Mouse (Mus musculus) heart, adult 8-10 months (tissue): ENCODE measurements around the gene Pitpnm1. TPM values are rescaled to one million over a fixed set of nuclear protein-coding genes. Genes with fewer than 3 reads are reported as not detected.

Experiments used
- DNase-seq: peaks from one replicate; pipeline ENCODE4 v3.0.0; 2022; ENCODE audit warnings: low spot score
- total RNA-seq, 4 experiments: library from RNA; stranded (reverse); gene quantifications; 2 replicates each; pipeline ENCODE4 v1.2.4; 2022

Pitpnm1 gene
- total RNA-seq, 4 experiments from 2014 or later: 17.0 to 22.1 (median 18.3) TPM

DNA sequence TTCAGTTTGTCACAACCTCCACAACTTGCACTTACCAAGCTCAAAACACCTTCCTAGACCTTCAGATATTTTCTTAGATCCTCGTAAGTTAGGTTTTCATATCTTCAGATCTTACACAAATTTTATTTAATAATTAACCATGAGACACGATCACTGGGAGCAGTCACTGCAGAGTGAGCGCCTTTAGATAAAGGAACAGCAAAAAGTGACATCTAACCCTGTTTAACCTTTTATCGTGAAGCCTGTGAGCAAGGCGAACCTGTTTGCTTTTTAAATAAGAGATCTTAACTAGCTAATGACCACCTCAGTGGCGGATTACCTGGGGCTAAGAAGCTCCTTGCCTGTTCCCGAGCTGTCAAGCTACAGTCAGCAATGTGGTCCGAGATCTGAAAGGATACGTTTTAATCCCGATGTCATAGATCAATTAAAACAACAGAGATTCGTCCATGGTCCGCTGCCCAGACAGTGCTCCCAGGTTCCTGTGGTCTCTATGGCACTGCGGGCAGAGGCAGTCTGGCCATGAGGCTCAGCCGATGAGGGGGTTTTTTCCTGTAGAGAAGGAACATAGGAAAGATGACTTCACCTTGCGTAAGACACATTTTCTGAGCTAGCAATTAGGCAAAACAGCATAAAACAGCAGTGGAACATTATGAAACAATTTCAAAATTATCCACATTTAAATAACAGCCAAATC, 30.9 kb upstream of the Pitpnm1 start:
- DNase-seq: no peak

DNA sequence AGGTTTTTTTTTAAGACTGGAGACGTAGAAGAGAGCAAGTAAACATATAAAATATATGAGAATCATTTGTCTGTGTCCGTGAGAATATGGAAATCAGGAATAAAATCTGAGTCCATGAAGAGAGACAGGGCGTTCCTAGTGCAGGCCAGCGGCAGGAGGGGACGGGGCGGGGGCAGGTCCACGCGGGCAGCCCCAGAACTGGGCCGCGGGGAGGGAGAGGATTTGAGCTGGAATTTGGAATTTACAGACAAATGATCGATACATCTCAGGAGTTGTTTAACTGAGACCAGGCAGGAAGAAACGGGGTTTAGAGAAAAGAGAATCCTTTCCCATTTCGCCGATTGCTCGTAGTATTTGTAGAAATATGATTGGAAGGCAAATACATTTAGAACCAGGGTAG, 29.5 kb upstream of the Pitpnm1 start:
- no peak for DNase-seq

DNA sequence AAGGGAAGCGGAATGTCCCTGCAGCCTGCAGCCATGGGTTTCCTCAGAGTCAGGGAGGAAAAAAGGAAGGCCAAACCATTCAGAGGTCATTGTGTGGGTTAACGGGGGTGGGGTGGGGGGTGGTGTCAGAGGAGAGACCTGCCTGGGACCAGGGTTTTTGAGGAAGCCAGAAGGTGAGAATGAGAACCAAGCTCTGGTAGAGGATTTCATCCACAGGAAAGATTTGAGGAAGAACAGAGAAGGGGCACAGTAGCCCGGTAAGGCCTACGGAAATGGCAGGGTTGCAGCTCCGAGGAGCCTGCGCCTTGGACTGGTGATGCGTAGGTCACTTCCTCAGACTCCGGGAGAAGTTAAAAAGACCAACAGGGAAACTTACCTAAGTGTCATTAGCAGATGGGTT, 29.0 kb upstream of the Pitpnm1 start:
- no peak for DNase-seq

DNA sequence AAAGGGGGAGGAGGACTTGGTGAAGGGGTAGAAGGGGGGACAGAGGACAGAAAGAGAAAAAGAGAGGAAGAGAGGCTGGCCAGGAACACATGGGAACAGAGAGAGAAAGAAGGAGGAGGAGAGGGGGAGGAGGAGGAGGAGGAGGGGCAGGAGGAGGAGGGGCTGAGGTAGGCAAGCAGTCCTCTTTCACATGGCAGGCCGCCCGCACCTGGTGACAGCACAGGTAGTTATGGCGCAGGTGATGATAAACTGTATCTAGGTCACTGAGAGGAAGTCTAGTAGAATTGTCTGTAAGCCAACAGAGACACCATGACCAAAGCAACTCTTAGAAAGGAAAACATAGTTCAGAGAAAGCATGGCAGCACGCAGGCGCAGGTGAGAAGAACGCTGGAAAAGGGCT, 28.4 kb upstream of the Pitpnm1 start:
- DNase-seq: no peak

DNA sequence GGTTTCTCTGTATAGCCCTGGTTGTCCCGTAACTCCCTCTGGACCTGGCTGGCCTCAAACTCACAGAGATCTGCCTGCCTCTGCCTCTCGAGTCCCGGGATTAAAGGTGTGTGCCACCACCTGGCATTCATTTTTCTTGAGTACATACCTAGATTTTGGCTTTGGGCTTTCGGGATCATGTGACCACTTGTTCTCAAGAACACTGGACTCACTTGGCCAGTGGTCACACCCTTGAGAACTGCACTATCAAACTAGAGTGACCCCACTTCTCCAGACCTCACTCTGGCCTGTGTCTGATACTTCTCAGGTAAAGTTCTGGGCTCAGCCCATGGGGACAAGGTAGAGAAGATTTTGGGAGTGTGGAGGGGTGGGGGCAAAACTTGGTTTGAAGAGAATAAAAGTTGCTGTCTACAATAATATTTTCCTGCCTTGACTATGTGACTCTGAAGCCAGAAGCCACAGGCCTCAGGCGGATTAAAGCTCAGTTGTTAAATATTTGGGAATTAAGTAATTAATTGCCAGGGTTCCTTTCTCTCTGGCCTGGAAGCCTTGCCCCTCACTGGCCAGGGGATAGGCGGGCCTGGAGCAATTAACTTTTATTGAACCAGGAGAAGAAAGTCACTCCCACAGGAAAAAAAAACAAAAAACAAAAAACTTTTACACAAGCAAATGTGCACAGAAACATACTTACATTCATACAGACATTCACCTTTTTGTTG, 26.9 kb upstream of the Pitpnm1 start:
- DNase-seq: no peak

DNA sequence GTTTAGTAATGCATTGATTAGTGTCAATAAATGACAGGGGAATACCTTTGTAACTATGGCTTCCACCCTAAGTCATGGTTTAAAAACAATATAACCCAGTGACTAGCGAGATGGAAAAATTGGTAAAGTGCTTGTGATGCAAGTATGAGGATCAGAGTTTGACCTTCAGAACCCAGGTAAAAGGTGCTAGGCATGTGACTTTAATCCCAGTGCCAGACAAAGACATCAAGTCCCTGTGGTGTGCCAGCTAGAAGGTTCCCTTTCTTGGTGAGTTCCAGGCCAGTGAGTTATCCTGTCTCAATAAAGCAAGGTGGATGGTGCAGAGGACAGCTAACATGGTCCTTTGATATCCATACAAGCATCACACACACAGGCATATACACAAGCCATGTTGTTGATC, 24.3 kb upstream of the Pitpnm1 start:
- DNase-seq: no peak

DNA sequence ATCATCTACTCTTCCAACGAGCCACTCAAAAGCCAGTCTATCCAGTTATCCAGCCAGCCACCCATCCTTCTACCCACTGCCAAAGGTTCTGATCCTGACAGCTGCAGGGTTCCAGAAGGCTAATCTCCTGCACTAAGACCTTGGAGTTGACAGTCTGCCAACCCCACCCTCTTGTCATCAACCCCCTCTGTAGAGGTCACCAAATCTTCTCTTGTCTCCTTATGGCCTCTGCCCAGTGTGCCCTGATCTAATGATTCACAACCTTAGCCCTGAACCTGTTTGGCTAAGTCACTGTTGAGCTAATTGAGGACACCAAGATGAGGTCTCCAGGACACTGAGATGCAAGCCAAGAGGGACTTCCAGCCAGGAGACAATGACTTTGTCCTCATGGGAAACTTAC, 20.2 kb upstream of the Pitpnm1 start:
- DNase-seq: no peak

DNA sequence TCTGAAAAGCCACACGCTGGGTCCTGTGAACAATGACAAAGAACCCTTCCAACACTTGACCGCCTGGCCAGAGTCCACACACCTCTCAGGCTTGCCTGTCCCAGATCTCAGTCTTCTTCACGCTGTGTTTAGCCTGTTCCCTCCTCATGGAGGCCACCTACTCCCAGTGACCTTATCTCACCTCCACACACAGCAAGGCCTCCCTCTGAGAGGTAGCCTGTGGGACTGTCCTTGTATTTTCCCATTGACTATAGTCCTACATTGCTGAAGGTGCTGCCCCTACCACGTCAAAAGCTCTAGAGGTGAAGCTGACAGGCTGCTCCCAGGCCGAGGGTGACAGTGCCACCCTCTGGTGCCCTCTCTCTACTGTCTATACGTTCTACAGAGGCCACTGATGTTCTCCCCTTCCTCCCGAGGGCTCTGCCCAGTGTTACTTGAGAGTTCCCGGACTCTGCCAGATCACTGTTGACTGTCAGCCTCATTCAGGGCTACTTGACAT, 19.2 kb upstream of the Pitpnm1 start:
- DNase-seq: no peak

DNA sequence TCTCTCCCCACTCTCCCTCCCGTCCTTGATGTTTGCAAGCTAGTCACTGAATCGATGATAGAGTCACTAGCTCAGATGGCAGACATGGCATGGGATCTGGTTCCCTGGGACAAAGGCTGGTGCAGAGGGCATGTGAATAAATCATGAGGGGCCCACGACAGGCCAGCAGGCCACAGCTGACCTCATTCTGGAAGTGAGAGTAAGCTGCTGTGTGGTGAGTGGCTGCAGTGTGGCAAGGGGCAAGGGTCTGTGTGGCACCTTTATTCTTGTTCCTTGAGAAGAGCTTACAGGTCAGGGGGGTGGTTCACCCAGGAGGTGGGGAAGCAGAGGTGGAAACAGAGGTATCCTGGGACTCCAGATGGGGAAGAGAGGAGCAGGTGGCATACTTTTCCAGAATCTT, 18.4 kb upstream of the Pitpnm1 start, which contains the start of gene Cabp2:
Cabp2 (plus strand) TSS at position 185 of the 400 bp plus-strand sequence.
- DNase-seq: no peak

DNA sequence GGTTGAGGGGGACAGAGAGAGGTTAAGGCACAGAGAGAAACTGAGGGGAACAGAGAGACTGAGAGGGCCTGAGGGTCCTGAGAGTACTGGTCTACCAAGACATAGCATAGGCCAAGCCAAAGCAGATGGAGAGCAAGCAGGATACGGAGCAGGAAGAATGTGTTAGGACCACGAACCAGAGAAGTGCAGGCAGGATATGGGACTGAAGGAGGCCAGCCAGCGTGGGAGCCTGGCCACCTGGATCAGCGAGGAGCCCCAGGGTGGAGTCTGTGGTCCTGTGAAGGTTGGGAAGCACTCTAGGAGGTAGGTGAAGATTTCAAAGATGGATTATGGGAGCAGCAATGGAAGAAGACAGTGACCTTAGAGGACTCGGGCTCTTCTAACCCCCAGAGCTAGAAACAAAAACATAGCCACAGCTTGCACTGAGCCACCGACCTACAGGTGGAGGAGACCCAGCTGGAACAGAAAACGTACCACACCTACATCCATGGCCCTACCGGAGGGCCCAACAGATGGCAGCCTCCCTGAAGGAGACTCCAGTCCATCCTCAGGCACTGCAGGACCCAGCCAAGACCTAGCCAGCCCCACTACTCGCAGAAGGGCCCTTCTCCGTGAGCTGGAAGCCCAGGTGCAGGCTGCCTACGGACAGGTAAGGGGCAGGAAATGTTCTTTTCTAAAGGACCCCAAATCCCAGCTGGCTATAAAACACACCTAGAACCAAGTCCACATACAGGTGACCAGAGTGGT, 17.4 kb upstream of the Pitpnm1 start:
- no peak for DNase-seq

DNA sequence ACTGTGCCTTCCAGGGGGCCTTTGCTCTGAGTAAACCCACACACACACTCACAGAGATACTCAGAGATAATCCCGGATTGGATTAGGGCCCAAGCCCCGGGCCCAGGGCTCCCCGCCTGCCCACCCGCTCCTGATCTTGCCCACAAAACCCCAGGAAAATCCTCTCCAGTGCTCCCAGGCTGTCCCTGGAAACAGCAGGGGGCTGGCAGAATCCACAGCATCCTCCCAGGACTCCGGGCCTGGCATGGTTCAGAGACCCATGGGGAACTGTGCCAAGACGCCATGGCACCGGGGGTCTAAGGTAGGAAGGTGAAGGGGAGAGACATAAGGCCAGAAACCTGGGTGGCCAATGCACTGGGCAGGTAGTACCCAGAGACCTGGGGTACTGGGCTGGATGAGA, 16.5 kb upstream of the Pitpnm1 start:
- no peak for DNase-seq

DNA sequence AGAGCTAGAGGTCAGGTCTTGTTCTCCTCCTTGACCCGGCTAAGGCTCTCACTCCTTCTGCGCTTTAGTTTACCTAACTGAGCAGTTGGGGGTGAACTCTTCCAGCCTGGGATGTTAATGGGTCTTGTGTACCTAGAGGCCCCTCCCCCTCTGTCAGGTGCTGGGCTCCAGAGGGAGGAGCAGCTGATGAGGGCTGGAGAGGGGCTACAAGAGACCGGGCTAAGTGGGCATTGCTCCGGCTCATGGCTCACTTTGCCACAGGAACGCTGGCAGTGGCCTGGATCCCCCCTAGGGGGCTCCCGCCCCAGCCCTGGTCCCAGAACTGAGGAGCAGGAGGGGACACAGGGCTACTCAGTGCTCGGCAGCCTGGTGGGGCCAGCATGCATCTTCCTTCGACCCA, 16.0 kb upstream of the Pitpnm1 start:
- no peak for DNase-seq

DNA sequence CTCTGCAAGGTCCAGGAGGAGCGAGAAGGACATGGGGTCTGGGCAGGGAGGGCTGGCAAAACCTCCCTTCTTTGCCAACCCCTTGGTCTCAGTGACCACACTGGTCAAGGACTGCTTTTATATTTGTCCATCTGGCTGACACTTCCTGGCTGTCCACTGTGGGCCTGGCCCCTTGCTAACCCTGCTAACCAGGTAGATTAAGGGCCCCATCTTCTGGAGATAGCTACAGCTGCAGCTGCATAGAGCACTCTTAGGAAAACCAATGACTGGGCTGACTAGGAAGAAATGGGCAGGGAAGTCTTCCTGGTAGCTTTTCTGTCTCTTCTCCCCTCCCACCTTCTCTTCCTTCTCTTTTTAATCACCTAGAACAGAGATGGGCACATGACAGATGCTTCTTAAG, 14.8 kb upstream of the Pitpnm1 start:
- DNase-seq: no peak

DNA sequence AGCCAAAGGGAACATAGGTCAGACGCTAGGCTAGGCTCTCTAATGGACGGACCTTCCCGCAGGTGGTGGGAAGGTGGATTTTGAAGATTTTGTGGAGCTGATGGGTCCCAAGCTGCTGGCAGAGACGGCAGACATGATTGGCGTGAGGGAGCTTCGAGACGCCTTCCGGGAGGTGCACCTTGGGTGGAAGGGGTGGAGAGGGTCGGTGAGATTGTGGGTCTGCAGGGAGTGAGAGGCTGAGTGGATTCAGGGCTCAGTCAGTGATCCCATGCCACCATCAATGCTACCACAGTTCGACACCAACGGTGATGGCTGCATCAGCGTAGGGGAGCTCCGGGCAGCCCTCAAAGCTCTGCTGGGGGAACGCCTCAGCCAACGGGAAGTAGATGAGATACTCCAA, 13.6 kb upstream of the Pitpnm1 start:
- DNase-seq: no peak

DNA sequence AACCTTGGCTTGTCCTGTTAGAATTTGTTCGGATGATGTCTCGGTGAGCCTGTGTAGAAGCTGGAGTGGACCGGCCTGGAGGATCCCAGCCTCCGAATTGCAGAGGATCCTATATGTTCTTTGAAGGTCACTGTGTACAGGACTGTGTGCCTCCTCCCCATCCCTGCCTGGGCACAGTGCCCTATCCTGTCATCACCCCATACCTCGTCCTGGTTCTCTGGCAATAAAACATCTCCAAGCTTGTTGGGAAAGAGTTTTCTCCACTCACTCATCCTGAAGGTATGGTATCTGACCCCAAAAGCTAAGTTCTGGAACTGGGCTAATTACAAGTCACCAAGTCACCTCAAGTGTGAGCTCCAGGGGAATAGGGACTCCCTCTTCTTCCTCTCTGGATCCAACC, 12.7 kb upstream of the Pitpnm1 start:
- DNase-seq: no peak

DNA sequence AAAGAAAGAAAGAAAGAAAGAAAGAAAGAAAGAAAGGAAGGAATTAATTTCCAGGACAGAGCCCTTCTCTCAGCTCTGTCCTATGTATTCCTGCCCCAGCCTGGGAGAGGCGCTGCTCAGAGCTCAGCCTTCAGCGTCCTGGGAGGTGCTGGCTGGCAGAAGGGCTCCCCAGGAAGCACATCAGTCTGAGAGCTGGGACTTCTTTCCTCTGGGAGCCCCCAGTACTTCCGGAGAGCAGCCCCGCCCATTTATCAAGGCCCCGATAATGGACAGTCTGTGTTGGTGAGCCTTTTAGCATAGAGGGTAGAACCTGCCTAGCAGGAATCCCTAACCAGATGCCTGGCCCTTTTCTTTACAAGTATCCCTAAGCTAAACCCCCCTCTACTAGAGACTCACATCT, 11.7 kb upstream of the Pitpnm1 start:
- no peak for DNase-seq

DNA sequence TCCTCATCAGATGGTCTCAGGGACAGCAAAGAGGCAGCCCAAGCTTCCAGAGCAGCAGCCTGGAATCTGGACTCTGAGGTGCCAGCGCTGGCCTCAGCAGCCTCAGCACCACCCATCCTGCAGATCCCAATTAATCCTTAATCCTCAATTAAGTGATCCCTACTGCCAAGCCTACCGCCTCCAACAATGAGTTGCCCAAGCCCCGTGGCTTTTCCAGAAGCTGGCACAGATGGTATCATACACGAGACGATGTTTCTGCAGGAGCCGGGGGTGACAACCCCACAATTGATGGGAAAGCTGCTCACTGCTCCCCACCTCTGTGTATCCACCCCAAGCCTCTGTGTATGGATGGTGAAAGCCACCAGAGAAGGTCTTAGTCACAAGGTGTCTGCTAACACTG, 10.7 kb upstream of the Pitpnm1 start:
- DNase-seq: no peak

DNA sequence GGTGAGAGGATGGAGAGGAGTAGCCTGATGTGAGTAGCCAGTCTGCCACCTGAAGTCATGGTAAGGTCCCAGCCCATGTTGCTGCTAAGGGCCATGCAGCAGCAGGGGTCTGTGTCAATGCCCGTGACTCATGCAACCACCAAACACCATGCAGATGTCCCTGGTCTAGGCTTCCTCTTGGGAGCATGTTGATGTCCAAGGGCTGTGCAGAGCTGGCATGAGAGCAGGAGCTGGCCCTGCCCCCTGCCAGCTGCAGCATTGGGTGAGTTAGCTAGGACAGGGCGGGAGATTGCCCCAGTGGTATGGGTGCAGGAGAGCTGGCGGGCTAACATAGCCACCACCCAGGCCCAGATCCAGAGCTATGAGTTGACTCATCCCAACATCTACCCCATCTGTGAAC, 9.4 kb upstream of the Pitpnm1 start:
- DNase-seq: no peak

DNA sequence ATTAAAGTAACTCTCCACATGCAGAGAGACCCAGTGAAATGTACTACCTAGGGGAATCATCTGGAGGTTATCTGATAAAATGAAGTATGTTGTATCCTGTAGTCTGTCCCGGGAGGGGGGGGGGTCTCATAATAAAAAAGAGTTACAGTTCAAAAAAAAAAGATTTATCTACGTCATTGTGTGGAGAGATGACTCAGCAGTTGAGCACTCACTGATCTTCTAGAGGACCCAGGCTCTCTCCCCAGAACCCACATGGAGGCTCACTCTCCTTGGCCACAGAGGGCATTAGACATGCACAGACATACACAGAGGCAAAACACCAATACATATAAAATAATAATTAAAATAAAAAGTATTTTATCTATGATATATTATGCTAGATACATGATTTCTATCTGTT, 8.4 kb upstream of the Pitpnm1 start:
- DNase-seq: no peak

DNA sequence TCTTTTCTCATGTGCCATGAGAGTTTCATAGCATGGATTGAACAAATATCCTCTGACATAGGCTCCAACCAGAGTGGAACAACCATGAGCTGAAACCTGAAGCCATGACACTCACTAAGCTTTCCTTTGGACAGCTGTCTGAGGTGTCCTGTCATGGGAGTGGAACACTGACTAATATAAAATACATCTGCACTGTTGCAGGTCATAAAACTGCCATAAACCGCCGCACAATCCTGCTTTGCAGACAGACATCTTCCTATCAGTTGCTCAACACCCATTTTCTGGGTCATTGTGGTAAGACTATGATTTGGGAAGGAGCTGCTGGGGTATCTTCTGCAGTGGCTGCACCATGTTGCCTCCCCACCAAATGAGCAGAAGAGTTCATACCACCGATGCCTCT, 7.0 kb upstream of the Pitpnm1 start:
- no peak for DNase-seq

DNA sequence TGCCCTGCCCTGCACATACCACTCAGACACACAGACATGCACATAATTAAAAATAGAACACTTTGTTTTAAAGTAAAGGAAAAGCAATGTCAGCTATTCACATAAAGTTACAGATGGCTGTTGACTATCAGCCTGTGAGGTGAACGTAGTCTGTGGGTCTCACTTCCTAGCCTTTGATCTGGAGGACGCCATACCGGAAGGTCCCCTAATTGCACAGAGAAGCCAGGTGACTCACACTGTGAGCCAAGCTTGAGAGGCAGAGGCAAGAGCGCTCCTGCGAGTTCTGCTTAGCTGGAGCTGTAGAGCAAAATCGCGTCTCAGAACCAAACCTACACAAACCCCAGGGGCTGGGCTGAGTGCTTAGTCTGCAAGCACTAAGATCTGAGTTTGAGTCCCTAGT, 6.0 kb upstream of the Pitpnm1 start:
- DNase-seq: no peak

DNA sequence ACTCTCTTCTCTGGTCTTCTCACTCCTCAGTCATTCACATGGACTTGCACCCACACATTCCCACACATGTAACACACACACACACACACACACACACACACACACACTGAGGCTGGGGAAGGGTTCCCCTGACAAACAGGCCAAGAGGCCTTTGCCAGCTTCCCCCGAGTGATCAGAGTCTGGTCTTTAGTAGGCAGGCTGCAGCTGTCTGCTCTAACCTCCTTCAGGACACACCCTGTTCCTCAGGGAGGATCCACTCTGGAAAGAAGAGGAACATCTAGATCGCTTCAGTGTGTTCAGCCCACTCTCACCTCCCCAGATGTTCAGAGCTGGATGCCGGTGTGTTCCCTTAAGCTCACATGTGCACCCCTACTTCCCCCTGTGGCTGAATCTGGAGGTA, 5.5 kb upstream of the Pitpnm1 start:
- no peak for DNase-seq
